Mouse (Mus musculus) cerebellum, adult 11 months (tissue): ENCODE measurements around the gene Cox20.
"Not testable (repeated sequence)": the region's sequence is repeated elsewhere in the genome, so short reads cannot be mapped to it uniquely, and the experiment has no call there.

Experiments
- DNase-seq: peaks from one replicate; pipeline ENCODE4 v3.0.0; 2022

The Cox20 gene

GRCm38 (mm10) chr1:178318389-178319184, at the start of gene Cox20:
Gene Cox20, plus strand, starts transcription at chr1:178319130.
- DNase-seq = peak; percentile 97

GRCm38 (mm10) chr1:178270635-178271034, 48.3 kb upstream of the Cox20 start:
- no peak for DNase-seq

DNA sequence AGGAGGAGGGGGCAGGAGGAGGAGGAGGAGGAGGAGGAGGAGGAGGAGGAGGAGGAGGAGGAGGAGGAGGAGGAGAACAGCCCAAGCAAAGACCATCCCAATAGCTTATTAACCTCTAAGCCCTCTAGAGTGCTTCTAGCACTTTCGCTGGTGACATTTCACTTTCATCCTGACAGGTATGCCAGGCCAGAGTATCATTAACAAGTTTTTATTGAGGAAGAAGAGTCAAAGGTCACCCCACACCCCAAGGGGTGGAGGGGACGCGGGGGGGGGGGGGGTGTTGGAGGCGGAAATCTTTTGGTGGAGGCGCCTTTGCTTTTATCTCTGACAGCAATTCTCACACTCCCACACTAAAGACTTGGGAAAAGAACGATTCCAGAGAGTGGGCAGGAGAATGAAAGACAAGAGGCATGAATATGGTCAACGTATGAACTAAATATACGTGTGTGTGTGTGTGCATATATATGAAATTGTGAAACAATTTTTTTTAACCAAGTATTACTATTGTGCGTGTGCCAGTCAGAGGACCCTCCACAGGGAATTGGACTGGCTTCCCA, 43.7 kb upstream of the Cox20 start:
- no peak for DNase-seq

GRCm38 (mm10) chr1:178275738-178276053, 43.2 kb upstream of the Cox20 start:
- no peak for DNase-seq

DNA sequence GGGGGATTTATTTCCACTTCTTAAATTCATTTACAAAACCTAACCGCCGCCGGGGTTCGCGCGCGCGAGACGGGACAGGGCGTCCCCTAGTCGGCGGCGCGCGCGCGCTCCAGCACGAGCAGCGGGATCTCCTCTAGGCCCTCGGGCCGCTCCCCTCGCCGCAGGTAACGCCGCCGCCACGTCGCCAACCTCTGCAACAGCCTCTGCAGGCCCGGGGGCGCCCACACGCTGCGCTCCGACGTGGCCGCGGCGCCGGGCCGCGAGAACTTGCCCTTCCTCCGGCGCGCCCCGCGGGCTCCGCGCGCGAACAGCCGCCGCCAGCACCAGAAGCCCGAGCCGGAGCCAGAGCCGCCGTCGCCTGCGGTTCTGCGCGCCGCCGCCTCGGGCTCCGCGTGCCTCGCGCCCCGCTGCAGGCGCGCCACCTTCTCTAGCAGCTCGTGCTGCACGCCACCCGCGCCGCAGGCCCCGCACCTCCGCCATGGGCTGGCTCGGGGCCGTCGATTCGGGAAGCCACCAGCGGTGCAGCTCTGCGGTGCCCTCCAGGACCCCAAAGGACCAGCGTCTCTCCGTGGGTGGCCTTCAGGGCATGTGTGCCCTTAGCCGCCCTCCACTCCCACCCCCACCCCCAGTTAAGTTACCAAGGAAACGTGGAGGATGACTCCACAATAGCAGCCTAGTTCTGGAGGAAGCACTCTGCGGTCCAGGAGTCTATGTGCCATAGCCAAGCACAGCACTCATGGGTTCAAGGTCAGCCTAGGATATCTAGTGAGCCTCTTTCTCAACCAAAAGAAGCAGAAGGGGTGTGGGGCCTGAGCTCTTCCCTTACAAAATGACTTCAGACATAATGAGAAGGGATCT, 42.6 kb upstream of the Cox20 start:
- peak; percentile 61 for DNase-seq

- not testable (repeated sequence) for DNase-seq
Observed at GRCm38 (mm10) chr1:178283314-178283713, 35.6 kb upstream of the Cox20 start.

DNA sequence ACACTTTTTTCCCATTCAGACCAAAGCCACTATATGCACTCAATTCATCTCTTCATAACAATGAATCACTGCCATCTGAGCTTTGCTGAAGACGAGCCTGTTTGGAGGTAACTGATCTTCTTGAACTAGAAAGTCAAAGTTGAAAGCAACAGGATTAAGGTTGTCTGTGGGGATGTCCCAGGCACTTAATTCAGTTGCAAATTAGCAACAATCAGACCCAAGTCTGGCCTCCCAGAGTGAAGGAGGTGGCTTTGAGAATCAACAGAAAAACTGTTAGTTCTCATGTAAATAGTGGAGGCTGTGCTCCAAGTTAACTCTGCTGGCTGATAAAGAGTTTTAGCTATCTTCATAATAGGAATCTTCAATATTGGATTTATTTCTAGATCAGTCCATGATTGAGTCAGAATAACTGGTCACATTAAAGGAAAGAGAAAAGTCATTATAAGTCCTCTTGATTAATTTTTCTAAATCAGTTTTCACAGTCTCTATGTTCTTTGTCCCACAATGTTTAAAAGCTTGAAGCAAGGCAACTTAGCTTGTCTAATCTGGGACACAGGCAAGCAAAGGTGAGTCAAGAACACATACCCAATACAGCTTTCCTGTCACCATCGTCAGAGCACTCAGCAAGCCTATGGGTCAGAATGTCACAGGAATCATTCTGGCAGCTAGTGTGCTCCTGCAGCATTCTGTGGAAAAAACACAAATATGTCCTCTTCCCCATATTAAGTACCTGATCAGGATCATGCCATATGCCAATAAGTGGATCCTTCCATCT, 34.8 kb upstream of the Cox20 start:
- DNase-seq = no peak

GRCm38 (mm10) chr1:178287601-178288176, 31.2 kb upstream of the Cox20 start:
- no peak for DNase-seq

DNA sequence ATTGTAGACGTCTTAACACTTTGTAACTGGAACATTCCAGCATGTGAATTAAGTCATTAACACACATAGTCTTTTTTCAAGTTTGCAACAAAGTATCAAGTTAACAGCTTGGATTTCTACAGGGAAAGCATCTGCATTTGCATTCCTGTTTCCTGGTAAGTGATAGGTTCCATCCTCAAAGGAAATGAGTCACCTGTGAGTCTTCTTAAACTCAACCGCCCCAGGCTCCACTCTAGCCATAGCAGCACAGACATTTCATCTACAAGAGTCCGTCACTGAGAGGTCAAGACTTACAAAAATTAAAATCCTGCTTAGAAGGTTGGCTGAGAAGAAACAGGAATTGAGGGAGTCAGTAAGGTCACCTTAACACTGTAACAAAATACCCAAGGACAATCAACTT, 27.2 kb upstream of the Cox20 start:
- no peak for DNase-seq

DNA sequence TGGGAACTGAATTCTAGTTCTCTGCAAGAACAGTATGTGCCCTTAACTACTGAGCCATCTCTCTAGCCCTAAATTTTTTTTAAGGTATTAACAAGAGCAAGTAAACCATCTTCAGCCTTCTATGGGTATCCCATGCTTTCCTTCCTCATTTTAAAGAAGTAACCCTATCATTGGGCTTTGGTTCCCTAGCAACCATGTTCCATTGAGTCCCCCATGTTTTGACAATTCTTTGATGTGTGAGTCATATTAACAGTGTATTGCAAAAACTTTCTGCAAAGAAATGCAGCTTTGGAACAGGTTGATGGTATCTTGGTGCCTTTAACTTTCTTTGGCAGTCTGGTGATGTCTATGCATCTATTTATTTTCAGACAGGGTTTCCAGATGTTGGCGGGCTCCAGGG, 24.9 kb upstream of the Cox20 start:
- no peak for DNase-seq

DNA sequence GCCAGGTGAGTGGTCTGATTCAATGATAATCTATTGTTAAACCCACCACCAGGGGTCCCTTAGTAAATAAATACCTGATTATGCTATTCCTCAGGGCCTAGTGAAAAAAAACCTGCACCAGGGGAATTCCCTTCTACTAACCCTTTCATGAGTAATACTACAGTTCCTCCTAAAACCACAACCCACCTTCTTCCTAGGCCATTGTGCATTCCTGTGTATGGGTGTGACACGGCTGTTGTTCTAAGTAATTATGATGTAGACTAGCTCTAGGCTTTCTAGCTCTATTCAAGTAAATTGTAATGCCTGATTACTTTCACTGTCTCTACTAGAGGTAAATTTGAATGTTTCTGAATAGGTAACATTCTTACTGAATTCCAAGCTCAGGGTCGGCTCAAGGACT, 17.7 kb upstream of the Cox20 start:
- not testable (repeated sequence) for DNase-seq

DNA sequence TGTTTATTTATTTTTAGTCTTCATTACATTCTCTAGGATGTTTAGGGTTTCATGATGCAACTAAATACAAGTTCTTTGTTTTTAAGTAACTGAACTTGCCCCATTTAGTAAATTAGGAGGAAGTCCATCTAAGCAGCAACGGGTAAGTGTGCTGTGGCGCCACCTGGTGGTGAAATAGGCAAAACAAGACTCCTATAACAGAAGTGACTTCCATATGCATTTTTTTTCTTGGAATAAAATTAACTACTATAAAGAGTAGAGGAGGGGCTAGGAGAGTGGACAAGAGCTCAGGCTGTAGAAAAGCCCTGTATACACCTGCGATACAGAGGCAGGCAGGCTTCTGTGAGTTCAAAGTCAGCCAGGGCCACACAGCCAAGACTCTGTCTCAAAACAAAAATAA, 15.5 kb upstream of the Cox20 start:
- DNase-seq = peak; percentile 65

DNA sequence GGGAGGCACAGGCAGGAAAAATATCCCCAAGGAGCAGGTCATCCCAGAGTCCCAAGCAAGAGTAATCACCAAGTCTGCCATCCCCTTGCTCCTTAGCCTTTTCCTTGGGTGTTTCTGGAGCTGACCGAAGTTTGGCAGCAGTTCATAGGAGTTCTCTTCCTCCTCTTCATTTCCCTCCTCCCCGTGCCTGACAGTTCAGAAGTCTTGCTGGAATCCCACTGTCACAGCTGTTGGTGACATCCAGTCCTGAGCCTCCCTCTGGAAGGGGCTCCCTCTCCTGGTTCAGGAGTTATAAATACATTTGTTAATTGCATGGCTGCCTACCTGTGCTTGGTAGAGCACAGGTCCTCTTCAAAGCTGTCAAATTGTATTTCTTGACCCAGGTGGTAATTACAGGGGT, 9.4 kb upstream of the Cox20 start:
- DNase-seq = no peak

- no peak for DNase-seq
Observed at GRCm38 (mm10) chr1:178310128-178310527, 8.8 kb upstream of the Cox20 start.

- no peak for DNase-seq
Observed at GRCm38 (mm10) chr1:178313039-178313597, 5.8 kb upstream of the Cox20 start.

- no peak for DNase-seq
Observed at GRCm38 (mm10) chr1:178314236-178314635, 4.7 kb upstream of the Cox20 start.

DNA sequence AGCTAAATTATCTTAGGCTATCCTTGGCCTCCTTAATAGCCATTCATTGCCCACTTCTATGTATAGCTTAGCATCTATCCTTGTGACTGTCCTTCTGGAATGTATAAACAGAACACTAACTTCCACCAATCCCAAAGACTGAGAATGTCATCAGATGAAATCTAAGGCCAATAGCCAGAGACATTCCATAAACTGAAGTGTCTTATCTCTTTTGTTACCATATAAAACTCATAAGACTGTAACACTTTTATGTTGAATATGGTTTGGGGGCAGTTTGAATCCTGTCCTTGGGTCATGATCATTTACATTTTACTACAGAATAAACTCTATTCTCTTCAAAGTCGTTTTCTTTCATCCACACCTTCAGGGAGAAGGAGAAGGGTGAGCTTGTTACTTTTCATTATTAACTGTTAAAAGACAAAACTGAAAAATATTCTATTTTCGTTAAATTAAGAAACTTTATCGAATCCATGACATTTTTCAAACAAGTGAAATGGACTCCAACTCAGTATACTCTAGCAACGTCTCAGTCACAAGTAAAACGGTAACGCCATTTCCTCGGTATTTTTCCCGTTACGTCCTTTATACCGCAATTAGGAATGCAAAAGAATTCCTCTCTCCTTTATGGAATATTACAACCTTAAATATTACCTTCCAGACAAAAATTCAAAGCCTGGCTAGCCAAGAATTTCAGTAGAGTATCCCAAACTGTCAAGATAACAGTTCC, 1.5 kb upstream of the Cox20 start:
- no peak for DNase-seq

GRCm38 (mm10) chr1:178318002-178318388, 935 bp upstream of the Cox20 start:
- no peak for DNase-seq

GRCm38 (mm10) chr1:178319295-178320037, 536 bp downstream of the Cox20 start:
- DNase-seq = no peak

- no peak for DNase-seq
Observed at GRCm38 (mm10) chr1:178320038-178320722, 1.2 kb downstream of the Cox20 start.
